Mouse (Mus musculus) testis, adult 10 weeks (tissue): ENCODE data around the gene Gm5565. TPM values are rescaled to one million over a fixed set of nuclear protein-coding genes. Genes with fewer than 3 reads are reported as not detected.

Source experiments
- polyA plus RNA-seq: library from polyadenylated mRNA; stranded (reverse); fragments of 350-450 nt; fragmentation: Illumina TruSeq; extraction: RNeasy Lipid Tissue Mini Kit (QIAGEN cat#74804); gene quantifications from one replicate; pipeline ENCODE4 v1.2.3, GENCODE M21; 2014; ENCODE audit warnings: low read depth, low replicate concordance

The Gm5565 gene
- polyA plus RNA-seq: 4.0 TPM

DNA sequence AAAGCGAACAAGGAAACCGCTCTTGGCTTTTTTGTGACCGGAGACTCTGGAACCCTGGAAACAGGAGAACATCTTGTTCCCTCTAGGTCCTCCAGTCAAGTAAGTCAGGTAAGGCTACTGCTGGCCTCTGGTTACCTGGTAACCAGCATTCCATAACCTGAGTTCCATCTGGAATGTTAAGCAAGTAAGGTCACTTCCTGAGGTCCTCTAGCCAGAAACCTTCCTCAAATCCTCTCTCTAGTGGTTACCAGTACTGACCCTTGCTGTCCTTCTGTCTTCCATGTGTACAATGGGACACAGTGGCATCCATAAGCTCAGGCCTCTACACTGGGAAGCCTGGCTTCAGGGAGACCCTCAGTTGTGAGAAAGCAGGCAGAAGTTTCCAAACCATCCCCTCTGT lies at the start of gene Gm5565:
Gm5565 (minus strand) TSS at position 101 of the 400 bp plus-strand sequence.

DNA sequence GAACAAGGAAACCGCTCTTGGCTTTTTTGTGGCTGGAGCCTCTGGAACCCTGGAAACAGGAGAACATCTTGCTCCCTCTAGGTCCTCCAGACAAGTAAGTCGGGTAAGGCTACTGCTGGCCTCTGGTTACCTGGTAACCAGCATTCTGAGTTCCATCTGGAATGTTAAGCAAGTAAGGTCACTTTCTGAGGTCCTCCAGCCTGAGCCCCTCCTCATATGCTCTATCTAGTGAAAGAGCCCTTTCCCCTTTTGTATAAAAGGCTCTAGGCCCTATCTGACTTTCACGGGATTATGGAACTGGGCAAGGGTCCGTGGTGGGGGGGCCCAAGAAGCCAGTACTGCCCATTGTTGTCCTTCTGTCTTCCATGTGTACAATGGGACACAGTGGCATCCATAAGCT lies 24.9 kb upstream of the Gm5565 start, which contains the start of gene 1700001J03Rik:
1700001J03Rik (minus strand) TSS at position 101 of the 400 bp plus-strand sequence.

DNA sequence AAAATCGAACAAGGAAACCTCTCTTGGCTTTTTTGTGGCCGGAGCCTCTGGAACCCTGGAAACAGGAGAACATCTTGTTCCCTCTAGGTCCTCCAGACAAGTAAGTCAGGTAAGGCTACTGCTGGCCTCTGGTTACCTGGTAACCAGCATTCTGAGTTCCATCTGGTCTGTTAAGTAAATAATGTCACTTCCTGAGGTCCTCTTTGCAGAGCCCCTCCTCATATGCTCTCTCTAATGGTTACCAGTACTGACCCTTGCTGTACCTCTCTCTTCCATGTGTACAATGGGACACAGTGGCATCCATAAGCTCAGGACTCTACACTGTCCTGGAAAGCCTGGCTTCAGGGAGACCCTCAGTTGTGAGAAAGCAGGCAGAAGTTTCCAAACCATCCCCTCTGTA lies 10.3 kb upstream of the Gm5565 start, which contains the start of gene Gm6309:
Gm6309 (minus strand) TSS at position 101 of the 400 bp plus-strand sequence.

Other genes with a start within 250 kb of the Gm5565 start
- 0.38 TPM for gene Cyp3a25, start 150.9 kb downstream of the Gm5565 start, polyA plus RNA-seq
- not detected for gene Cyp3a59, start 81.3 kb downstream of the Gm5565 start, polyA plus RNA-seq
- gene Gm6309, start 10.2 kb upstream of the Gm5565 start, polyA plus RNA-seq: 17.6 TPM
- 196 TPM for gene 1700001J03Rik, start 24.8 kb upstream of the Gm5565 start, polyA plus RNA-seq
- gene Rnf6, start 61.0 kb upstream of the Gm5565 start, polyA plus RNA-seq: 67.9 TPM
- gene Cdk8, start 70.7 kb upstream of the Gm5565 start, polyA plus RNA-seq: 36.9 TPM
- 7.1 TPM for gene Wasf3, start 224.4 kb upstream of the Gm5565 start, polyA plus RNA-seq